ENCODE assay signal across 26 mouse cellular contexts in the genomic region with DNA sequence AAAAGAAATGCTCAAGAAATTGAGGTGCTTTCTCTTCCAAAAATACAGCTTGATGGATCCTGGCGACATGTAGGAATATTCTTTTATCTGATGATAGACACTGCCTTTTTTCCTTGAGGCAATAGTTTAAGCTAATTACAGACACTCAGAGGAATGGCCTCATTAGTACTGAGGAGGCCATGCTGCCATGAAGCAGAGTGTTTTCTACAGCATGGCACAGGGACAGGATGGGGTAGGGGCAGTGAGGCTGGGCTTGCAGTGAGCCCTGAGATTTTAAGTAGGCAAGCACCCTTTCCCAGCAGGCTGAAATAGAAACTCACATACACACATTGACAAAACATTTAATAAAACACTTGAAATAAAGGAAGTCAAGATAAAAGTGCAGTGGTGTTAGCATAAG. TPM values are rescaled to one million over a fixed set of nuclear protein-coding genes. Genes with fewer than 3 reads are reported as not detected.
DNase-seq lines count a peak whose midpoint lies in the region; ATAC-seq and TF ChIP-seq lines count a peak whose summit lies in the region.
"Had no signal": no experiment of that assay in that cellular context is flagged by ENCODE, and none has a peak within 500 bp of the region (broad histone marks: within the 10 kb centered on the region; RNA-seq: fewer than 3 reads in every experiment).

No protein-coding gene starts in this region.

- no peak for TF ChIP-seq POLR2A in brain, embryonic 14.5 days (IDR thresholded peaks at IDR 0.05; ENCODE audit: borderline replicate concordance, extremely low read depth, insufficient read depth, insufficient read length, poor library complexity, severe bottlenecking)

- H3K27me3 ChIP-seq in forebrain, embryonic 14.5 days (replicated peaks; ENCODE audit: control insufficient read depth, insufficient read depth, low read length) = no peaks in the 10 kb centered on the region
- no peaks in the 10 kb centered on the region for H3K27me3 ChIP-seq in forebrain, embryonic 12.5 days
- no peaks in the 10 kb centered on the region for H3K27me3 ChIP-seq in hindbrain, embryonic 14.5 days (ENCODE audit: control insufficient read depth, insufficient read depth, low read length)
- H3K27me3 ChIP-seq in hindbrain, embryonic 16.5 days (replicated peaks; ENCODE audit: control insufficient read depth, insufficient read depth, low read length) = no peaks in the 10 kb centered on the region
- H3K27me3 ChIP-seq: CH12.LX; embryonic facial prominence, embryonic 13.5 days; embryonic facial prominence, embryonic 15.5 days; Patski had no signal

- H3K9ac ChIP-seq in forebrain, embryonic 14.5 days (ENCODE audit: low read length) = no peak overlapping the region
- no peak overlapping the region for H3K9ac ChIP-seq in forebrain, embryonic 12.5 days
- no peak overlapping the region for H3K9ac ChIP-seq in hindbrain, embryonic 14.5 days
- H3K9ac ChIP-seq in hindbrain, embryonic 16.5 days (ENCODE audit: low read depth, low read length) = no peak overlapping the region
- H3K9ac ChIP-seq: embryonic facial prominence, embryonic 13.5 days; embryonic facial prominence, embryonic 15.5 days had no signal

- H3K4me1 ChIP-seq in forebrain, embryonic 14.5 days (ENCODE audit: control insufficient read depth, insufficient read depth, low read length) = no peaks in the 10 kb centered on the region
- no peaks in the 10 kb centered on the region for H3K4me1 ChIP-seq in forebrain, embryonic 12.5 days
- no peaks in the 10 kb centered on the region for H3K4me1 ChIP-seq in hindbrain, embryonic 14.5 days (replicated peaks; ENCODE audit: control insufficient read depth, insufficient read depth, low read length)
- H3K4me1 ChIP-seq in hindbrain, embryonic 16.5 days (ENCODE audit: control insufficient read depth, insufficient read depth, low read depth, low read length) = no peaks in the 10 kb centered on the region
- H3K4me1 ChIP-seq: embryonic facial prominence, embryonic 13.5 days; embryonic facial prominence, embryonic 15.5 days; forebrain, embryonic 10.5 days had no signal

- WGBS in forebrain, embryonic 14.5 days = 27% methylated on average over 1 of the region's 1 CpGs
- 53% methylated on average over 1 of the region's 1 CpGs for WGBS in forebrain, embryonic 12.5 days
- 85% methylated on average over 1 of the region's 1 CpGs for WGBS in hindbrain, embryonic 14.5 days
- WGBS in hindbrain, embryonic 16.5 days = 77% methylated on average over 1 of the region's 1 CpGs

- H3K4me2 ChIP-seq in forebrain, embryonic 14.5 days (ENCODE audit: low read length) = no peak overlapping the region
- no peak overlapping the region for H3K4me2 ChIP-seq in forebrain, embryonic 12.5 days
- H3K4me2 ChIP-seq in hindbrain, embryonic 14.5 days (replicated peaks) = no peak overlapping the region
- no peak overlapping the region for H3K4me2 ChIP-seq in hindbrain, embryonic 16.5 days (ENCODE audit: low read length)
- H3K4me2 ChIP-seq: embryonic facial prominence, embryonic 13.5 days; embryonic facial prominence, embryonic 15.5 days had no signal

- H3K4me3 ChIP-seq in forebrain, embryonic 14.5 days (ENCODE audit: low read depth, low read length) = no peak overlapping the region
- H3K4me3 ChIP-seq in forebrain, embryonic 12.5 days (replicated peaks) = no peak overlapping the region
- no peak overlapping the region for H3K4me3 ChIP-seq in hindbrain, embryonic 14.5 days (replicated peaks; ENCODE audit: low read length)
- H3K4me3 ChIP-seq in hindbrain, embryonic 16.5 days (ENCODE audit: low read length) = no peak overlapping the region
- H3K4me3 ChIP-seq: embryonic facial prominence, embryonic 13.5 days; embryonic facial prominence, embryonic 15.5 days; erythroblast, embryonic 14.5 days; forebrain, embryonic 10.5 days had no signal

- ATAC-seq in cerebellum, adult (ENCODE audit: insufficient number of reproducible peaks, low FRiP score, low TSS enrichment) = 0 out of 2 replicates have a peak, but pooled peaks have one; percentile 40
- peak; percentile 60; the same call in 1 of the 2 replicates for ATAC-seq in forebrain, embryonic 14.5 days
- ATAC-seq in forebrain, embryonic 12.5 days (ENCODE audit: low FRiP score) = no peak
- ATAC-seq in hindbrain, embryonic 14.5 days (ENCODE audit: low FRiP score) = no peak
- ATAC-seq in hindbrain, embryonic 16.5 days = no peak
- ATAC-seq: activated CD4-positive, CD25-positive, alpha-beta regulatory T cell, adult 4 months; CD4-positive, CD25-positive, alpha-beta regulatory T cell, adult 4 months; Patski had no signal

- no peak for DNase-seq in cerebellum, postnatal 10 days
- peak; percentile 15 for DNase-seq in forebrain, embryonic 14.5 days (ENCODE audit: low spot score)
- DNase-seq in hindbrain, embryonic 14.5 days (ENCODE audit: low spot score) = peak; percentile 20
- peak; percentile 50 for DNase-seq in brain, embryonic 14.5 days (ENCODE audit: low read depth)
- DNase-seq: adrenal gland, adult 8-10 months; adrenal gland, postnatal 14 days; adrenal gland, postnatal 36 days; B cell, adult 2 months; cerebellum, adult 11-12 months; cerebellum, adult 2 months; cerebellum, adult 9-10 months; cerebellum, postnatal 14 days; cerebellum, postnatal 36 days; embryo, embryonic 11 days had no signal

- no peak overlapping the region for H3K27ac ChIP-seq in forebrain, embryonic 14.5 days (ENCODE audit: low read depth, low read length)
- H3K27ac ChIP-seq in forebrain, embryonic 12.5 days = no peak overlapping the region
- no peak overlapping the region for H3K27ac ChIP-seq in hindbrain, embryonic 14.5 days
- H3K27ac ChIP-seq in hindbrain, embryonic 16.5 days (ENCODE audit: low read depth, low read length) = no peak overlapping the region
- H3K27ac ChIP-seq: embryonic facial prominence, embryonic 13.5 days; embryonic facial prominence, embryonic 15.5 days; forebrain, embryonic 10.5 days had no signal

- H3K9me3 ChIP-seq in forebrain, embryonic 14.5 days (replicated peaks; ENCODE audit: control insufficient read depth, low read length) = no peaks in the 10 kb centered on the region
- H3K9me3 ChIP-seq in forebrain, embryonic 12.5 days = no peaks in the 10 kb centered on the region
- no peaks in the 10 kb centered on the region for H3K9me3 ChIP-seq in hindbrain, embryonic 14.5 days (ENCODE audit: control insufficient read depth, low read length)
- no peaks in the 10 kb centered on the region for H3K9me3 ChIP-seq in hindbrain, embryonic 16.5 days (ENCODE audit: control insufficient read depth, low read length)
- H3K9me3 ChIP-seq: embryonic facial prominence, embryonic 13.5 days; embryonic facial prominence, embryonic 15.5 days; forebrain, embryonic 10.5 days; G1E had no signal

- H3K36me3 ChIP-seq in forebrain, embryonic 14.5 days (ENCODE audit: control insufficient read depth, insufficient read depth, low read length) = no peaks in the 10 kb centered on the region
- no peaks in the 10 kb centered on the region for H3K36me3 ChIP-seq in forebrain, embryonic 12.5 days (replicated peaks)
- H3K36me3 ChIP-seq in hindbrain, embryonic 14.5 days (replicated peaks; ENCODE audit: control insufficient read depth, insufficient read depth) = no peaks in the 10 kb centered on the region
- no peaks in the 10 kb centered on the region for H3K36me3 ChIP-seq in hindbrain, embryonic 16.5 days (ENCODE audit: control insufficient read depth, insufficient read depth, low read length)
- H3K36me3 ChIP-seq: embryonic facial prominence, embryonic 13.5 days; embryonic facial prominence, embryonic 15.5 days; forebrain, embryonic 10.5 days; G1E had no signal

- no peak for TF ChIP-seq CTCF in brain, embryonic 14.5 days (IDR thresholded peaks at IDR 0.05; ENCODE audit: borderline replicate concordance, extremely low read depth, insufficient read depth, insufficient read length)

RNA-seq across cellular contexts. Expression of a gene that starts 17.2 kb away (rescaled TPM):
- polyA plus RNA-seq in forebrain, embryonic 14.5 days (2014; fragmentation: Nextera tagmentation; extraction: Ambion mirVana) = 26.3 and 27.4 TPM in 2 replicates
- polyA plus RNA-seq in forebrain, embryonic 12.5 days (2016; fragmentation: Nextera tagmentation; extraction: Ambion mirVana) = 29.1 and 29.2 TPM in 2 replicates
- 22.5 and 26.6 TPM in 2 replicates for polyA plus RNA-seq in hindbrain, embryonic 14.5 days (2014; fragmentation: Nextera tagmentation; extraction: Ambion mirVana)
- 26.7 and 33.4 TPM in 2 replicates for polyA plus RNA-seq in hindbrain, embryonic 16.5 days (2015; fragmentation: Nextera tagmentation; extraction: Ambion mirVana)
- 15.5 and 19.3 TPM in 2 replicates for polyA plus RNA-seq in brain, embryonic 14.5 days (2012; rRNA removed)
- polyA plus RNA-seq: G1E had no signal

RNA-seq across cellular contexts. Expression of a gene that starts 20.4 kb away (rescaled TPM):
- polyA plus RNA-seq in forebrain, embryonic 14.5 days (2014; fragmentation: Nextera tagmentation; extraction: Ambion mirVana) = 2.9 and 3.3 TPM in 2 replicates
- polyA plus RNA-seq in forebrain, embryonic 12.5 days (2016; fragmentation: Nextera tagmentation; extraction: Ambion mirVana) = 2.6 and 3.0 TPM in 2 replicates
- 4.4 TPM in 2 replicates for polyA plus RNA-seq in hindbrain, embryonic 14.5 days (2014; fragmentation: Nextera tagmentation; extraction: Ambion mirVana)
- polyA plus RNA-seq in hindbrain, embryonic 16.5 days (2015; fragmentation: Nextera tagmentation; extraction: Ambion mirVana) = 4.4 and 4.9 TPM in 2 replicates
- 3.2 and 3.4 TPM in 2 replicates for polyA plus RNA-seq in brain, embryonic 14.5 days (2012; rRNA removed)
- polyA plus RNA-seq: activated CD4-positive, CD25-positive, alpha-beta regulatory T cell, adult 4 months; CD4-positive, CD25-positive, alpha-beta regulatory T cell, adult 4 months; erythroblast, embryonic 14.5 days; G1E had no signal

Comparison
In these comparisons a context has a peak if more than half of its experiments do, and no peak if none do; other contexts are left out.
1. ATAC-seq: peak in cerebellum, adult (single experiment) and forebrain, embryonic 14.5 days (single experiment); none in forebrain, embryonic 12.5 days (single experiment), hindbrain, embryonic 14.5 days (single experiment) and hindbrain, embryonic 16.5 days (single experiment).
2. DNase-seq: peak in forebrain, embryonic 14.5 days (single experiment), hindbrain, embryonic 14.5 days (single experiment) and brain, embryonic 14.5 days (single experiment); none in cerebellum, postnatal 10 days (0 of 2).